Mouse (Mus musculus) hindbrain, embryonic 14.5 days (tissue): ENCODE results near the gene Sox15. TPM values are rescaled to one million over a fixed set of nuclear protein-coding genes. Genes with fewer than 3 reads are reported as not detected.
A peak's percentile ranks its signal among the peaks of the same experiment; 100 is the strongest.

Experiments used
- ATAC-seq: fragments of 200-750 bp; cut with Nextera tagmentation; 2 replicates; pipeline ENCODE4 v1.8.0; 2017; ENCODE audit warnings: moderate number of reproducible peaks, mild to moderate bottlenecking, moderate TSS enrichment, moderate library complexity; ENCODE audit not compliant: low FRiP score
- DNase-seq: peaks from one replicate; pipeline ENCODE4 v3.0.0-alpha.2; 2015; ENCODE audit warnings: low spot score
- H3K27ac ChIP-seq: fragments of 300-500 bp; sonication (generic); 2 replicates; pipeline ENCODE4 v1.5.1; 2014; ENCODE audit warnings: mild to moderate bottlenecking, moderate library complexity
- H3K27me3 ChIP-seq: fragments of 300-500 bp; sonication (generic); 2 replicates; pipeline ENCODE4 v1.6.1; 2014; ENCODE audit warnings: mild to moderate bottlenecking, low read length, mixed read lengths; ENCODE audit not compliant: control insufficient read depth, insufficient read depth
- H3K36me3 ChIP-seq: fragments of 300-500 bp; sonication (generic); replicated peaks from 2 replicates; pipeline ENCODE4 v1.6.1; 2014; ENCODE audit not compliant: control insufficient read depth, insufficient read depth
- H3K4me1 ChIP-seq: fragments of 300-500 bp; sonication (generic); replicated peaks from 2 replicates; pipeline ENCODE4 v1.6.1; 2014; ENCODE audit warnings: antibody characterized with exemption, low read length, mixed read lengths; ENCODE audit not compliant: control insufficient read depth, insufficient read depth
- H3K4me2 ChIP-seq: fragments of 300-500 bp; sonication (generic); replicated peaks from 2 replicates; pipeline ENCODE4 v1.6.1; 2014; ENCODE audit warnings: mild to moderate bottlenecking, moderate library complexity
- H3K4me3 ChIP-seq: fragments of 300-500 bp; sonication (generic); replicated peaks from 2 replicates; pipeline ENCODE4 v1.5.1; 2014; ENCODE audit warnings: mild to moderate bottlenecking, low read length
- H3K9ac ChIP-seq: fragments of 300-500 bp; sonication (generic); 2 replicates; pipeline ENCODE4 v1.6.1; 2014
- H3K9me3 ChIP-seq: fragments of 300-500 bp; sonication (generic); 2 replicates; pipeline ENCODE4 v1.6.1; 2016; ENCODE audit warnings: low read length; ENCODE audit not compliant: control insufficient read depth
- WGBS: fragments of 180-500 bp; shearing (Covaris S2); extraction: QIAGEN DNeasy Blood & Tissue Kit; methylation state at CpG from one replicate; pipeline ENCODE4 v1.1.7; 2014; 5-methylcytosine and 5-hydroxymethylcytosine counted together
- polyA plus RNA-seq: library from polyadenylated mRNA; unstranded; fragments of >200 nt; fragmentation: Nextera tagmentation; extraction: Ambion mirVana; gene quantifications from 2 replicates; pipeline ENCODE4 v1.2.1, GENCODE M21; 2014

The Sox15 gene
- polyA plus RNA-seq, 1 experiment from 2014 or later, result not detected

DNA sequence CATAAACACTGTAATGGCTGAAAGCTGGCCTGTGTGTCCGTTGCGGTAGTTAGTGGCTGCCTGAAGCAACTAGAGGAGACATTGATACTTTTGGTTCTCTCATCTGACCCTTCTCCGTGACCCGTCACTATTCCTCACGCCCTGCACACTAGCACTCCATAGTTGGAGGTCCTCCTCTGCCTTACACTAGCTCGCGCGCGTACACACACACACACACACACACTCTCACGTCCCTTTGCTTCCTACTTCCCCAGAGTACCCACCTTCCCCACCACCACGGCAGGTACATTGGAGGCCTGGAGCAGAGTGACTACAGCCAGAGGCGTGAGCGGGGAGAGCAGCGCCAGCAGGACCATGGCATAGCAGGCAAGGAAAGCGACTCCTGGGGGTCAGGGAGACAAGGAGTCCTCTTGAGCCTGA is 2.4 kb downstream of the Sox15 start:
- H3K27me3 ChIP-seq, result no peaks in the 10 kb centered on the region
- peaks cover 8% of the 10 kb centered on the region; the same call in 1 of the 2 replicates for H3K4me1 ChIP-seq
- H3K9me3 ChIP-seq, result no peaks in the 10 kb centered on the region
- H3K4me2 ChIP-seq, result no peak overlapping the region
- peaks cover 68% of the 10 kb centered on the region for H3K36me3 ChIP-seq
- no peak for ATAC-seq
- H3K9ac ChIP-seq, result no peak overlapping the region
- WGBS, result 84% methylated on average over 15 of the region's 15 CpGs
- no peak overlapping the region for H3K4me3 ChIP-seq
- H3K27ac ChIP-seq, result no peak overlapping the region
- DNase-seq, result no peak

DNA sequence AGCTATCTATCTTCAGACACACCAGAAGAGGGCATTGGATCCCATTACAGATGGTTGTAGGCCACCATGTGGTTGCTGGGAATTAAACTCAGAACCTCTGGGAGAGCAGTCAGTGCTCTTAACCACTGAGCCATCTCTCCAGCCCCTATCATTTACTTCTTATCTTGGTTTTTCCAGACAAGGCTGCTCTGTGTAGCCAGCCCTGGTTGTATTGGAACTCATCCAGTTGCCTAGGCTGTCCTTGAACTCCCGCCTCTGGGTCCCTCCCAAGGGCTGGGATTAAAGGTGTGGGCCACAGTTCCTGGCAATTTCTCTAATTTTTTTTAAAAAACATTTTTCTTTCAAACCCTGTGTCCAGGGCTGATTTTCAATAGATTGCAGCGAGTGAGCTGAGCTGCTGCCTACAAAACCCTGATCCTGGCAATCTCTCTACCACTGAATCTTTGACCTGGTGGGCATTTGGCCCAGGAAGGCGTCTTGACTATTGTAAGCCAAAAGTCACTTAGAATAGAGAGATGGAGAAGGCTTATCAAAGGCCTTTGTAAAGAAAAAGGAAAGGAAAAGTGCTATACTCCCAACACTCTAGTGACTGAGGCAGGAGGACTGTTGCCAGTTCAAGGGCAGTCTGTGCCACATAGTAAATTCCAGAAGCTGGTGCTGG is 6.2 kb downstream of the Sox15 start:
- no peak overlapping the region for H3K9ac ChIP-seq
- H3K4me2 ChIP-seq, result peak overlapping the region; percentile 58
- whole genome bisulfite sequencing, result 77% methylated on average over 3 of the region's 3 CpGs
- H3K36me3 ChIP-seq, result peaks cover 66% of the 10 kb centered on the region
- H3K27me3 ChIP-seq, result no peaks in the 10 kb centered on the region
- H3K9me3 ChIP-seq, result no peaks in the 10 kb centered on the region
- peak overlapping the region; percentile 93; the same call in 1 of the 2 replicates for H3K27ac ChIP-seq
- peaks cover 14% of the 10 kb centered on the region for H3K4me1 ChIP-seq
- no peak for DNase-seq
- peak overlapping the region; percentile 51 for H3K4me3 ChIP-seq
- no peak for ATAC-seq

DNA sequence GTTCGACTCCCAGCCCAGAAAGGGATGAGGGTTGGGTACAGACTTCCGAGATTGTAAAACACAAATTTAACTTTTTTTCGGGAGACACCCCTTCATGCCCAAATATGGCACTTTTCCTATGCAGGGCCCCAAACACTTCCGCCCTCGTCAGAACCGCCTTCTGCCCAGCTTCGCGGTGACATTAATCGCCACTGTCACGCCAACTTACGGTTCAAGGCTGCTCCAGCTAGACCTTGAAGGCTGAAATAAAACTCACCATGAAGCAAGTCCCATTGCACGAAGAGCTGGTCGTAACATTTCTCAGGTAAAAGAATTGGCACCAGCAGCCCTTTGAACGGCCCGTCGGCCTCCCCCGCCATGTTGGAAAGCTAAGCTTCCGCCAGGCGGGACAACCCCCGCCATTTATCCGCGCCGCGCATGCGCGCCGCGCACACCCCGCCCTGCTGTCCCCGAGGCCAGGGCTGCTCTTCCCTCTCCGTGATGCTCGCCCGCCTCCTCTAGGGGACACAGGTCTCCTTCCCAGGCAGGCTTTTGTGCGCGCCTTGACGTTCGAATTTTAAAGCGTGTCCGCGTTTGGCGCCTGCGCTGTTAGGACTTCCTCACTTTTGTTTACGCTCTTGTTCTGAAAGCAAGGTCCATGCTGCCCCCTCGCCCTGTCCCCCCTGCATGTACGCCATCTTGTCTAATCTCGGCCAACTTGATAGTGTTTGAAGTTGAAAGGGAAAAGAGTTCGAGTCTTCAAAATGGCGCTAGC is 7.3 kb downstream of the Sox15 start, which contains the start of gene Mpdu1:
Gene Mpdu1, minus strand, starts transcription at position 430 of the 754 bp plus-strand sequence.
- Histone ChIP-seq H3K27ac (peak within 1 kb of the TSS; percentile 93), H3K9ac (peak within 1 kb of the TSS; percentile 65), H3K4me2 (peak within 1 kb of the TSS; percentile 58), H3K36me3 (peaks cover 65% of the 10 kb centered on the region), H3K9me3 (no peaks in the 10 kb centered on the region), H3K27me3 (no peaks in the 10 kb centered on the region), H3K4me1 (peaks cover 14% of the 10 kb centered on the region), H3K4me3 (peak within 1 kb of the TSS; percentile 51)
- DNase-seq (peak; percentile 96), ATAC-seq (peak; percentile 95)
- under 1% methylated on average over 48 of the region's 48 CpGs for WGBS

DNA sequence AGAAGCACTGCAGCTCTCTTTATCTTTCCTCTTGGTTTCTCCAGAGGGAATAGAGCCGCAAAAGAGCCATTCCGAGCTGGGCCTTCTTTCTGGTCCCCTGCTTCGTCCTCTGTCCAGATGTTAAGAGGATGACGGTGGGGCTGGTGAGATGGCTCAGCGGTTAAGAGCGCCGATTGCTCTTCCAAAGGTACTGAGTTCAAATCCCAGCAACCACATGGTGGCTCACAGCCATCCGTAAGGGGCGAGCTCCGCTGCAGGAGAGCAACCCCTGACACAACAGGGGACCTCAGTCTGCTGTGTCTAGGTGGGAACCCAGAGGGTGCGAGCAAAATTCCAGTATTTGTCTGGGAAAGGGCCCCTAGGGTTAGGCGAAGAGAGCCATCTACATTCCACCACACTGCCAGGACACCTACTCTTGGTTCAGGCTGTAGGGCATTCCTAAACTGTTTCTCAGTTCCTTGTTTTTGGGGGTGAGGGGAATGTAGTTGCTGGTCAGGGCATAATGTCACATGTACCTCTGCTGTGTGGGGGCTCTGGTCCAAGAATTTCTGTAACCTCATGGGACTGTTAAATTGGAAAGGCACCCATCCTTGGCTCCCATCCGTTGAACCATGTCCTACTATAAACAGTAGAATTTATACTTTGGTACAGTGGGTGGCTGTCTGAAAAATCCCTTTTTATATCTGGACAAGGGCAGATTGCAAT is 8.0 kb downstream of the Sox15 start:
- 66% methylated on average over 13 of the region's 13 CpGs for WGBS
- Histone ChIP-seq H3K27ac (peak overlapping the region; percentile 93), H3K9ac (peak overlapping the region; percentile 50), H3K9me3 (no peaks in the 10 kb centered on the region), H3K27me3 (no peaks in the 10 kb centered on the region), H3K4me1 (peaks cover 14% of the 10 kb centered on the region), H3K4me2 (peak overlapping the region; percentile 58), H3K36me3 (peaks cover 65% of the 10 kb centered on the region), H3K4me3 (peak overlapping the region; percentile 51)
- ATAC-seq (peak; percentile 2), DNase-seq (no peak)

DNA sequence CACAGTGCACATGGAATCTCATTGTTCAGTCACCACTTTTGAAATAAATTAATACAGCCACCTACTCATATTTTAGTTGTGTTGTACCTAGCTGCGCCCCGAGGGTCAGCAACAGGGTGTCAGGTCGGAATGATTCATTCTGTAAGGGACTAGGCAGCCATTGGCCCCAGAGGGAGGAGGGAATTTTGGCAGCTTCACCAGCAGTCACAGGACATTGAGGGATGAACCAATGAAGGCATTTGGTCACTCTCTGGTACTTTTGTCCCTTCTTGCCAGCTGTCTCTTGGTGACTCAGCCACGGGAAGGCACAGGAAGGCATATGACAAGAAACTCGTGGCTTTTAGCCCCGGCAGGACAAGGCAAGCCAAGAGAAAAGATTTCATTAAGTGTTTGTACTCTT is 8.7 kb downstream of the Sox15 start:
- no peaks in the 10 kb centered on the region for H3K9me3 ChIP-seq
- H3K27ac ChIP-seq, result peak overlapping the region; percentile 93
- no peaks in the 10 kb centered on the region for H3K27me3 ChIP-seq
- no peak for ATAC-seq
- H3K4me2 ChIP-seq, result no peak overlapping the region
- 91% methylated on average over 6 of the region's 6 CpGs for WGBS
- H3K36me3 ChIP-seq, result peaks cover 65% of the 10 kb centered on the region
- H3K4me3 ChIP-seq, result no peak overlapping the region
- peaks cover 14% of the 10 kb centered on the region for H3K4me1 ChIP-seq
- H3K9ac ChIP-seq, result no peak overlapping the region
- DNase-seq, result no peak

DNA sequence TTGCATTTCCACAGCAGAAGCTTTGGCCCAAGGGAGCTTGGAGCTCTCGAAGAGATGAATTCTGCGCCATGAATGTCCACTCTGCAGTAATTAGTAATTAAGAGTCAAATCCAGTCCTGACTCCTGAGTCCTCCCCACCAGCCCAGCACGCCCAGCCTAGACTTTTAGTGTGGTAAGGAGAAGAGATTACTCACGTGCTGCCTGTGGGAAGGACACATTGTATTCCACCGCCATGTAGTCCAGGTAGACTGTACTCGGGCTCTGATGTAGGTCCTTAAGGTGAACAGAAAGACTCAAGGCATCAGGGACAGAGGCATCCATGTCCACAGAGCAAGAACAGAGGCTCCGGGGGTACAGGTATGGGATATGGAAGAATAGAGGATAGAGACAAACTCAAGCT is 9.7 kb downstream of the Sox15 start:
- no peak overlapping the region for H3K4me3 ChIP-seq
- no peaks in the 10 kb centered on the region for H3K9me3 ChIP-seq
- DNase-seq (no peak), ATAC-seq (no peak)
- no peak overlapping the region for H3K27ac ChIP-seq
- H3K36me3 ChIP-seq, result peaks cover 67% of the 10 kb centered on the region
- peaks cover 17% of the 10 kb centered on the region for H3K4me1 ChIP-seq
- WGBS, result 98% methylated on average over 7 of the region's 7 CpGs
- no peak overlapping the region for H3K9ac ChIP-seq
- H3K4me2 ChIP-seq, result no peak overlapping the region
- no peaks in the 10 kb centered on the region for H3K27me3 ChIP-seq

DNA sequence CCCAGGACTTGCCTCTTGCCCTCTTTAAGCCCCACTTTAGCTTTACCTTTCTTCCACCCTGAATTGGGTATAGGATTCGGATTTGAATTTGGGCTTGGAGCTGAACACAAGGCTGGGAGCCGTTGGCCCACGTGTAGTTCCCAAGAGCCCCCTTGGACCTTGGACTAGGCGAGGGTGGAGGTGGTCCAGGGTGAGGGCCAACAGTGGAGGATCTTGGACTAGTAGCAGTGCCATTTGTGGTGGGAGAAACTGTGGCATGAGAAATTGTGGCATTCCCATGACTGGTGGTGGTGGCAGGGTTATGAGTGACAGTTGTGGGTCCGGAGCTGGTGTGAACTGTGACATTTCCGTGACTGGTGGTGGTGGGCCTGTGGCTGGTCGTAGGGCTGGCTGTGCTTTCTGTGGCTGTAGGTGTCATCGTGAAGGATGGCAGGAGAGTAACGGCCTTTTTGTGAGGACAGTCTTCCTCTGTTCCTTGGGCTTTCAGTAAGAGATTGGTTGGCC is 10.4 kb downstream of the Sox15 start:
- H3K9ac ChIP-seq, result no peak overlapping the region
- no peaks in the 10 kb centered on the region for H3K9me3 ChIP-seq
- no peak for ATAC-seq
- no peak for DNase-seq
- peaks cover 24% of the 10 kb centered on the region for H3K4me1 ChIP-seq
- no peaks in the 10 kb centered on the region for H3K27me3 ChIP-seq
- 77% methylated on average over 9 of the region's 9 CpGs for WGBS
- H3K4me2 ChIP-seq, result no peak overlapping the region
- H3K4me3 ChIP-seq, result no peak overlapping the region
- H3K27ac ChIP-seq, result no peak overlapping the region
- peaks cover 69% of the 10 kb centered on the region for H3K36me3 ChIP-seq

DNA sequence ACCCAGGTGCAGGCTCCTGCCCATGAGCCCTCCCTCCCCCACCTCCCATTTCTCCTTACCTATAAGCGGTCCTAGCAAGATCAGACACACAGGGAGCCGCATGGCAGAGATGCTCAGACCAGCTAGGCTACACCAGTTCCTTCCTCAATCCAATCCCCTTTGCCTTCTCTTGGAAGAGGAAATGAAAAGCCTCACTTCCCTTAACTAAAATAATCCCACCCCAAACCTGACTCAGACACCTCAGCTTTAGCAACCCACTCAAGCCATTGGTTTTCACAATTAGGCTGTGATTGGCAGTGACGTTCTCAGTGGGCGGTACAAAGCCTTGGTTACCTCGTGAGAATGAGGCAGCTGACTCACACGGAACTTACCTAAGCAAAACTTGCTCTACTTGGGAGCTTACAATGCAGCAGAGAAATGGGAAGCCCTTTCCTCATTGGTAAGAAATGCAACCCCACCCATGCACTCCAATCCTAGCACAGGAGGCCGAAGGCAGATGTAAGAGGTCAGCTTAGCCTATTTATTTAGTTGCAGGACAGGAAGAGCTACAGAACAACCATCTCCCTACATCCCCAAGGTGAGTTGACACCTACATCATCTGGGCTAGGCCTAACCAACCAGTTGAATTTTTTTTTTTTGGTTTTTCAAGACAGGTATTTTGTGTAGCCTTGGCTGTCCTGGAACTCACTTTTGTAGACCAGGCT is 11.0 kb downstream of the Sox15 start, which contains the start of gene Cd68:
Gene Cd68, minus strand, starts transcription at position 193 of the 704 bp plus-strand sequence.
- no peak for ATAC-seq
- no peak within 1 kb of the TSS for H3K4me2 ChIP-seq
- peaks cover 73% of the 10 kb centered on the region for H3K36me3 ChIP-seq
- H3K9me3 ChIP-seq, result no peaks in the 10 kb centered on the region
- no peak within 1 kb of the TSS for H3K9ac ChIP-seq
- DNase-seq, result no peak
- 44% methylated on average over 7 of the region's 7 CpGs for WGBS
- no peaks in the 10 kb centered on the region for H3K27me3 ChIP-seq
- no peak within 1 kb of the TSS for H3K4me3 ChIP-seq
- H3K27ac ChIP-seq, result no peak within 1 kb of the TSS
- H3K4me1 ChIP-seq, result peaks cover 24% of the 10 kb centered on the region
